Mouse (Mus musculus) heart, postnatal 0 days (tissue): ENCODE data around the gene Dab1. TPM values are rescaled to one million over a fixed set of nuclear protein-coding genes. Genes with fewer than 3 reads are reported as not detected.

Experiments used
- ATAC-seq: fragments of 200-750 bp; cut with Nextera tagmentation; 2 replicates; pipeline ENCODE4 v1.8.0; 2017; ENCODE audit warnings: low read depth, moderate number of reproducible peaks, moderate library complexity; ENCODE audit not compliant: insufficient read depth
- DNase-seq: peaks from one replicate; pipeline ENCODE4 v3.0.0-alpha.2; 2016; ENCODE audit warnings: low spot score
- H3K27ac ChIP-seq: fragments of 300-500 bp; sonication (generic); 2 replicates; pipeline ENCODE4 v1.5.1; 2014; ENCODE audit warnings: low read depth, mild to moderate bottlenecking
- H3K27me3 ChIP-seq: fragments of 300-500 bp; sonication (generic); 2 replicates; pipeline ENCODE4 v1.6.1; 2014; ENCODE audit warnings: low read length, mixed read lengths; ENCODE audit not compliant: control insufficient read depth, insufficient read depth
- H3K36me3 ChIP-seq: fragments of 300-500 bp; sonication (generic); replicated peaks from 2 replicates; pipeline ENCODE4 v1.6.1; 2014; ENCODE audit warnings: low read length, mixed read lengths; ENCODE audit not compliant: control insufficient read depth, insufficient read depth
- H3K4me1 ChIP-seq: fragments of 300-500 bp; sonication (generic); 2 replicates; pipeline ENCODE4 v1.6.1; 2014; ENCODE audit warnings: antibody characterized with exemption; ENCODE audit not compliant: control insufficient read depth, insufficient read depth
- H3K4me2 ChIP-seq: fragments of 300-500 bp; sonication (generic); 2 replicates; pipeline ENCODE4 v1.6.1; 2014; ENCODE audit warnings: low read depth, mild to moderate bottlenecking, low read length, moderate library complexity
- H3K4me3 ChIP-seq: fragments of 300-500 bp; sonication (generic); 2 replicates; pipeline ENCODE4 v1.5.1; 2014; ENCODE audit warnings: low read depth, low read length
- H3K9ac ChIP-seq: fragments of 300-500 bp; sonication (generic); replicated peaks from 2 replicates; pipeline ENCODE4 v1.6.1; 2014; ENCODE audit warnings: low read depth, low read length, mixed read lengths
- H3K9me3 ChIP-seq: fragments of 300-500 bp; sonication (generic); replicated peaks from 2 replicates; pipeline ENCODE4 v1.6.1; 2016; ENCODE audit warnings: low read length; ENCODE audit not compliant: control insufficient read depth
- CTCF ChIP-seq: IDR thresholded peaks from 2 replicates; pipeline ENCODE4 v1.5.1; 2016; ENCODE audit warnings: antibody characterized with exemption, control low read depth, low read depth
- EP300 ChIP-seq: IDR thresholded peaks from 2 replicates; pipeline ENCODE4 v1.6.1; 2016; ENCODE audit warnings: antibody characterized with exemption, low read depth
- WGBS: fragments of 180-500 bp; shearing (Covaris S2); extraction: QIAGEN DNeasy Blood & Tissue Kit; methylation state at CpG from one replicate; pipeline ENCODE4 v1.1.7; 2014; 5-methylcytosine and 5-hydroxymethylcytosine counted together
- polyA plus RNA-seq: library from polyadenylated mRNA; unstranded; fragments of >200 nt; fragmentation: Nextera tagmentation; extraction: Ambion mirVana; gene quantifications from 2 replicates; pipeline ENCODE4 v1.2.1, GENCODE M21; 2015
- total RNA-seq: library from RNA; depleted of rRNA; stranded (reverse); fragments of >200 nt; gene quantifications from 2 replicates; pipeline ENCODE4 v1.2.3, GENCODE M21; 2014; ENCODE audit warnings: low replicate concordance

The Dab1 gene
- total and polyA plus RNA-seq, 2 experiments from 2014 or later = 0.27 TPM; not detected in 1

GRCm38 (mm10) chr4:104275260-104275659, 656.1 kb downstream of the Dab1 start:
- ATAC-seq = no peak
- Histone ChIP-seq H3K36me3 (no peaks in the 10 kb centered on the region), H3K4me3 (no peak overlapping the region), H3K4me1 (no peaks in the 10 kb centered on the region), H3K27ac (no peak overlapping the region), H3K9ac (no peak overlapping the region), H3K27me3 (no peaks in the 10 kb centered on the region), H3K9me3 (no peaks in the 10 kb centered on the region), H3K4me2 (no peak overlapping the region)
- DNase-seq = no peak
- TF ChIP-seq CTCF = no peak
- no peak for TF ChIP-seq EP300
- WGBS = 90% methylated on average over 1 of the region's 1 CpGs

DNA sequence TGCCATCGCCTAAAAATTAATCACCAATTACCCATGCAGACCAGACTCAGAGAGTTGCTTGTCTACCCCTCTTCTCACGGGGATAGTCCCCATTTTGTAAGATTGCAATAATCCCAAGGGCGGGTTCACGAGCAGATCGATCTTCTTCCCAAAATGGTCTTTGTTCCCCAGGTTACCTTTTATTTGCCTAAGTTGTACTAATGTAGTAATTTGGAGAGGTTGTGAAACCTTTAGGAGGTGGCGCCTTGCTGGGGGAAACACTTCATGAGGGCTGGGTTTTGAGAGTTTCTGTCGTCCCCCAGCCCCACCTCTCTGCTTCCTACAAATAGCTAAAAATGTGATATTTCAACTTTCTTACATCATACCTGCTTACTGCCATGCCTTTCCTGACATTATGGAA, 657.8 kb downstream of the Dab1 start:
- Histone ChIP-seq H3K9me3 (no peaks in the 10 kb centered on the region), H3K27me3 (no peaks in the 10 kb centered on the region), H3K4me2 (no peak overlapping the region), H3K36me3 (no peaks in the 10 kb centered on the region), H3K27ac (no peak overlapping the region), H3K9ac (no peak overlapping the region), H3K4me3 (no peak overlapping the region), H3K4me1 (no peaks in the 10 kb centered on the region)
- ATAC-seq (no peak), DNase-seq (no peak)
- WGBS = 75% methylated on average over 7 of the region's 7 CpGs
- TF ChIP-seq EP300 (no peak), CTCF (no peak)

DNA sequence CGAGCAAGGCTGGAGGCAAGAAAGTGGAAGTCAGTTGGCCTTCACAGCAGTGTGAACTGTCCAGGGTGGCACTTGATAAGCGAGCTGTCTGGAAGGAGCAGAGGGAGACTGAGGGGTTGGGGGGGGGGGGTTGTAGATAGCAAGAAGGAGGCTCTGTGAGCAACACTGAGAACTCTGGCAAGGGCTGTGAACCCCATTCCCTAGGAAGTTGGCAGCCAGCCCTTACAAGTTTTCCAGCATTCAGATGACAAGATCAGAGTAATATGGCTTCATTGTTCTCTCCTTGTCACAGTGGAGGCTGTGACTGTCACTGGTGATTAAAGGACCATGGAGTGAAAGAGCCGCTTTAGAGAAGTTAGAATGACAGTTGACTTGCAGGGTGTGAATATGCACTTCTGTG, 662.4 kb downstream of the Dab1 start:
- TF ChIP-seq CTCF (no peak), EP300 (no peak)
- no peaks in the 10 kb centered on the region for H3K9me3 ChIP-seq
- no peaks in the 10 kb centered on the region for H3K36me3 ChIP-seq
- no peaks in the 10 kb centered on the region for H3K27me3 ChIP-seq
- ATAC-seq (no peak), DNase-seq (no peak)
- no peak overlapping the region for H3K27ac ChIP-seq
- no peaks in the 10 kb centered on the region for H3K4me1 ChIP-seq
- H3K4me3 ChIP-seq = no peak overlapping the region
- no peak overlapping the region for H3K4me2 ChIP-seq
- WGBS = 35% methylated on average over 3 of the region's 3 CpGs
- H3K9ac ChIP-seq = no peak overlapping the region

DNA sequence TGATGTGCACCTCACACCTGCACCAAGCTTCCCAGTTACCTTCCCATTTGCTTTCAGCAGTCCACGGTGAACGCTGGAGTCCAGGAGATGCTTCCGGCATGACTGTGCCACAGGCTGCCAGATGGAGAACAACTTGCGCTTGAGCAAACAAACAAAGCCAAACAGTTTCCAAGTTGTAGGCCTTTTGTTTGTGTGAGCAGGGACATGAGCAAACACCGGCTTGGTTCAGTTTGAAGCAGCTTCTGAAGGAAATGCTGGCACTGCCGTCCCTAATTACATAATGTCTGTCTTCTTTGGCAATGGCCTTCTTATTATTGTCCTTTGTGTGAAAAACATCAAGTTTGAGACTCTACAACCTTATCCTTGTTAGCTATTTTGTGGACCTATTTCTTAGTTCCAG, 664.7 kb downstream of the Dab1 start:
- DNase-seq (no peak), ATAC-seq (no peak)
- no peak for TF ChIP-seq CTCF
- no peak for TF ChIP-seq EP300
- no peak overlapping the region for H3K9ac ChIP-seq
- H3K27me3 ChIP-seq = no peaks in the 10 kb centered on the region
- H3K4me3 ChIP-seq = no peak overlapping the region
- 82% methylated on average over 6 of the region's 6 CpGs for WGBS
- no peak overlapping the region for H3K27ac ChIP-seq
- H3K36me3 ChIP-seq = no peaks in the 10 kb centered on the region
- H3K4me2 ChIP-seq = no peak overlapping the region
- H3K4me1 ChIP-seq = no peaks in the 10 kb centered on the region
- H3K9me3 ChIP-seq = no peaks in the 10 kb centered on the region

DNA sequence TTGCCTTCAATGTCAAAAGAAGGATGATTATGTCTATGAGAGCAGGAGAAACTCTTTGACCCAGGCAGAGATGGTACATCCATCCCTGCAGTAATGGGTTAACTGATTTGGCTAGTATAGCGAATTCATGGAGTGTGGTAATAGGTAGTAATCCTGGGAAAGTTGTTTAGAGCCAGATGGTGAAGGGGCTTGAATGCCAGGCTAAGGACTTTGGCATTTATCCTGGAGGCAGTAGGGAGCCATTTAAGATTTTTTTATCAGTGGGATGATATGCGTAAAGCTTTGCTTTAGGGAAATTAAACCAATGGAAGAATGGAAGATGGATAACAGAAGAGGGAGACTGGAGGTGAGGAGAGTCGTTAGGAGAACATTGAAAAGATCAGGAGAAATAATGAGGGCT, 669.2 kb downstream of the Dab1 start:
- WGBS = 67% methylated on average over 3 of the region's 3 CpGs
- DNase-seq (no peak), ATAC-seq (no peak)
- no peak for TF ChIP-seq CTCF
- TF ChIP-seq EP300 = no peak
- no peaks in the 10 kb centered on the region for H3K36me3 ChIP-seq
- H3K27ac ChIP-seq = no peak overlapping the region
- no peak overlapping the region for H3K4me3 ChIP-seq
- no peaks in the 10 kb centered on the region for H3K9me3 ChIP-seq
- no peaks in the 10 kb centered on the region for H3K4me1 ChIP-seq
- no peak overlapping the region for H3K4me2 ChIP-seq
- H3K9ac ChIP-seq = no peak overlapping the region
- H3K27me3 ChIP-seq = no peaks in the 10 kb centered on the region

- 73% methylated on average over 3 of the region's 3 CpGs for WGBS
- Histone ChIP-seq H3K27ac (no peak overlapping the region), H3K4me1 (no peaks in the 10 kb centered on the region), H3K9me3 (no peaks in the 10 kb centered on the region), H3K4me3 (no peak overlapping the region), H3K36me3 (no peaks in the 10 kb centered on the region), H3K9ac (no peak overlapping the region), H3K4me2 (no peak overlapping the region), H3K27me3 (no peaks in the 10 kb centered on the region)
- ATAC-seq = no peak
- no peak for DNase-seq
- TF ChIP-seq CTCF (no peak), EP300 (no peak)
Observed at GRCm38 (mm10) chr4:104301764-104302163, 682.6 kb downstream of the Dab1 start.
